Mouse (Mus musculus) cerebellum, postnatal 10 days (tissue): ENCODE measurements around the gene Iars.

Experiments
- DNase-seq, 2 experiments: peaks; one replicate each; pipeline ENCODE4 v3.0.0; 2021; ENCODE audit warnings: mixed read lengths in 2 of 2

Gene Iars

DNA sequence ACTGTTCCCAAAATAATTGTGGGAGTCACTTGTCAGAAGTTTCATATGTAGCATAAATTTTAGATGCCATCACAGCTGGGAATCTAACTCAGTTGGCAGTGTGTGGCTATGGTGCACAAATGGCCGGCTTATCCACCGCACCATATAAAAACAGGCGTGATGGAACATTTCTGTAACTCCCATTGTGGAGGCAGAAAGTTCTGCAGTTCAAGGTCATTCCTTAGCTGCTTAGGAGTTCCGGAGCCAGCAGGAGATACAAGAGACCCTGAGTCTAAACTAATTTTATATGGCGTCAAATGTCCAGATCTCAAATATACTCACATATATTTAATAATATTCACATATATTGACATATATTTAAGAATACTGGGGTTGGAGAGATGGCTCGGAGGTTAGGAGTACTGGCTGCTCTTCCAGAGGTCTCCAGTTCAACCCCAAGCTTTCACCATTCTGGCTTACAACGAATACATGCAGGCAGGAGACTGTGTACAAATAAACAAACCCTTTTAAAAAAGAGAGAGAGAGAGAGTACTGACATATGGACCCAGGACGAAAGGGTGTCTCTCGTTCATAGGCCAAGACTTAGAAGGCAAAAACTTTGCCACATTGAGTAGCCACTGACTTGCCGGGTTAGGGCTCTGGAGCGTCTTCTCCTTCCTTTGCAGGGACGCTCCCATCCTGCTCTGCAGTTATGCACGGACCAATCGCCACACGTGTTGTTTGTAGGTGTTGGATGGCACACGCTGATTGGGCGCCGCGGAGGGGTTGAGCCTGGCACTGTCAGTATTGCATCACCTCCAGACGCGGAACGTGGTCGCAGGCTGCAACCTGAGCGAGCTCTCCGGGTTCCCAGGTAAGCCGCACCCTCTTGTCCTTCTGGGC, at the start of gene Iars:
TSS of gene Iars (plus strand) at position 750 of the 882 bp plus-strand sequence.
- peak; percentile 99 for DNase-seq

GRCm38 (mm10) chr13:49639965-49640364, 41.9 kb upstream of the Iars start:
- DNase-seq = no peak

DNA sequence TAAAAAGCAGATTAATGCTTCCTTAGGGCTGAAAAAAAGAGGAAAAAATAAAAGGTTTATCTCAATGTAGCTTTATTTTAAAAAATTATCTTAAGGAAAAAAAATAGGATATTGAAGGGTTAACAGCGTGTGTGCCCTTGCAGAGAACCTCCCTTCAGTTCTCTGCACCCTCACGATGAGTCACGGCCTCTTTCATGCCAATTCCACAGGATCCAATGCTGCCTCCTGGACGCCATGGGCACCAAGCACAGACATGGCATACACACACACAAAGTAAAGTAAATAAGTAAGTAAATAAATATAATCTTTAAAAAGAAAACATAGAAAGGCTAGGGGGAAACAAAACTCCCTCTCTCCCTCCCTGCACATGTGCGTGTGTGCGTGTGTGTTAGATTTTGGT, 39.2 kb upstream of the Iars start:
- no peak for DNase-seq

DNA sequence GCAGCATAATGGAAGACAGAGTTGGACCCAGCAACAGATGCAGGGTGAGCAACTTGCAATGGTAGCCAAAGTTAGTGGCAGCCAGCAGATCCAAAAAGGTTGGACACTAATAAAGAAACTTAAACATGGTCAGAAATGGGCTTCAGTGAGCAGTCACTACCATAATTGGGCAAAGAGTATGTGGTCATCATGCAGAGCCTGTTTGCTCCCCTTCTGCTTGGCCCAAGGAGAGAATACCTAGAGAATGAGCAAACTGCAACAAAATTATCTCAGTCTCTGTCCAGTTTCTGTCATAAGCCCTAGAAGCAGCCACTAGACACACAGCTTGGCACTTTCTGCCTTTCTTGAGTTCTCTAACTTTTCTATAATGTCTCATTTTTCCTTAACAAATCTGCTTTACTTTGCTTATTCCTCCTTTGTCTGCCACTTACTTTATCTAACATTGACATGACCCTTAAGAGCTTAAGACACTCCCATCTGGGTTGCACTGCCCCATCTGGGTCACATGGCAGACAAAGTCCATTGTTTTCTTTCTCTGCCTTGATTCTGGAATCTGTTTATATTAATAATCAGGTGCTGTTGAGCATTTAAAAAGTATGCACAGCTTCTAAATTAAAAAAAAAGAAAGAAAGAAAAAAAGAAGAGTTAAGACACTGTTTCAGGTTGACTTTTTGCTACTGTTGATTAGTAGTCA, 38.1 kb upstream of the Iars start:
- no peak for DNase-seq

- peak in 1 of 2 experiments; percentile 42 for DNase-seq
Measured at GRCm38 (mm10) chr13:49644731-49645529, 37.0 kb upstream of the Iars start.

DNA sequence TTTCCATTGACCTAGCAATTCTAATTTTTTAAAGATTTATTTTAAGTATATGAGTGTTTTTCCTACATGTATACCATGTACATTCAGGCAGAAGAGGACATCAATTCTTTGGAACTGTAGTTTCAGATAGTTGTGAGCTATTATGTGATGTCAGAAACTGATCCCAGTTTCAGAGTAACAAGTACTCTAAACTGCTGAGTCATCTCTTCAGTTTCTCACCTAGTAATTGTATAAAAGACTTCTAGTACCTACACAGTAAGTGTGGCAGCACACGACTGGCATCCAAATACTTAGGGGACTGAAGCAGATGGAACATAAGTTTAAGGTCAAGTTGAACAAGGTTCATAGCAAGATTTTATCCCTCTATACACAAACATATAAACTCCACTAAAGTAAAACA, 35.9 kb upstream of the Iars start:
- DNase-seq = no peak

- DNase-seq = peak in 1 of 2 experiments; percentile 13
Measured at GRCm38 (mm10) chr13:49651136-49651535, 30.8 kb upstream of the Iars start.

- DNase-seq = no peak
Measured at GRCm38 (mm10) chr13:49651781-49652351, 30.0 kb upstream of the Iars start.

GRCm38 (mm10) chr13:49652481-49653179, 29.3 kb upstream of the Iars start, which contains the start of the genes Cenpp and Nol8:
Cenpp (minus strand) TSS chr13:49652785.
Nol8 (plus strand) TSS chr13:49653078.
- peak; percentile 100 for DNase-seq

GRCm38 (mm10) chr13:49653180-49653541, 28.7 kb upstream of the Iars start:
- no peak for DNase-seq

DNA sequence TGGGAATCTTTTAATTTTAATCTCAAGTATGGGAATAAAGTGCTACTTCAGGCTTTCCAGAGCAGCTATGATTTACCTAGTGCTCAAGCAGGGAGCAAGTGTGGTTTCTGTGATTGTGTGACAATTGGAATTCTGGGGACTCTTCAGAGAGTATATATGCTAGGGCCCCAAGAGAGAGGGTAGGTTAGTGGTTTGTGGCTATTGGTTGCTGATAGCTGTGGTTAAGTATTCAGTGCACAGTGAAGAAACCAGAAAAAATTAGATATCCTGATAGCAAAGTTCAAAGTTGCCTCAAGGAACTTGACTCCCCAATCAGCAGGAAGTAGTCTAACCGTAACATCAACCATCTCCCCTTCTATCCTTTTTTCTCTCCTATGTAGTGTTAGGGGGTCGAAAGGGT, 4.1 kb upstream of the Iars start:
- DNase-seq = no peak

DNA sequence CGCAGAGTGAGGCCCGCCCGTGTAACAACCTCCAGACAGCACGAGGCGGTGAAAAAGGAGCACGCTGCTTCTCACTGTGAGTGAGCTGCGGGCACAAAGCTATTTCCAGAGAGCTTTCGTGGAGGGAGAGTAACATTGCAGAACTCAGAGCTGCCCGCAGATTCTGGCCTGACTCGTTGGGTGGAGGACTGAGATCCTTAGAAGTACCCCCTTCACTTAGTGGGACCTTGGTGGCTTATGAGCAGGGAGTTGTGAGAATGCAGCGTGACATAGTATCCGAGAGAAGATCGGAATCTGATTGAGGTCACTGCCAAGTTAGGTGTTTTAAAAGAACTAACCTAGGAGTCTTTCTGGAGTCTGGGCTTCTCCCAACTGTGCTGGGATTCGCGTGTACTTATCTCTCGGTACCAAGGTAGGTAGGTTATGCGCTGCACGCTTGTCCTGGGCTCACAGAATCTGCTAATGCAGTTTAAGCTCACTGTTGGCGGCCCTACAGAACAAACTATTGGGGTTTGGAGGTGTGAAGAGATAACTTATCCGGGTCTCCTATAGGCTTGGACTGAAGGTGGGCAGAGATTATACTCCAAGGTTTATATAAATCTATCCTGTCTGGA, 440 bp downstream of the Iars start:
- DNase-seq = no peak

DNA sequence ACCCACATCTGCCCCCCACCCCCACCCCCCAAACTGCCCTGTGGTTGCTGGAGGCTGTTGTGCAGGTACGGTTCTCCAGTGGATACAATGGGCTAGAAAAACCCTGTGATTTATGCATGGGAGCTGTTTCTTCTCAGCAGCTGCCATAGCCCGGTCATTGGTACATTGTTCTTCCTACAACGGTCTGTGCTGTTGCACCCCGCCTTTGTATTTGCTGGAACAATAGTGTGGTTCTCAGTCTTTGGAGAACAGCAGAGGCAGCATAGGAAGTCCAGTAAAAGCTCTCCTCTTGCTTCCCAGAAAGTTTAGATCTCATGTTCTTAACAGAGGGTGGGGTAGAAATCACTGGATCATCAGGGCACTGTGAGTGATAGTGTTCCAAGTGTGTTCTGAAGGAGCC, 2.4 kb downstream of the Iars start:
- DNase-seq = no peak

- DNase-seq = no peak
Measured at GRCm38 (mm10) chr13:49691056-49691455, 9.2 kb downstream of the Iars start.

DNA sequence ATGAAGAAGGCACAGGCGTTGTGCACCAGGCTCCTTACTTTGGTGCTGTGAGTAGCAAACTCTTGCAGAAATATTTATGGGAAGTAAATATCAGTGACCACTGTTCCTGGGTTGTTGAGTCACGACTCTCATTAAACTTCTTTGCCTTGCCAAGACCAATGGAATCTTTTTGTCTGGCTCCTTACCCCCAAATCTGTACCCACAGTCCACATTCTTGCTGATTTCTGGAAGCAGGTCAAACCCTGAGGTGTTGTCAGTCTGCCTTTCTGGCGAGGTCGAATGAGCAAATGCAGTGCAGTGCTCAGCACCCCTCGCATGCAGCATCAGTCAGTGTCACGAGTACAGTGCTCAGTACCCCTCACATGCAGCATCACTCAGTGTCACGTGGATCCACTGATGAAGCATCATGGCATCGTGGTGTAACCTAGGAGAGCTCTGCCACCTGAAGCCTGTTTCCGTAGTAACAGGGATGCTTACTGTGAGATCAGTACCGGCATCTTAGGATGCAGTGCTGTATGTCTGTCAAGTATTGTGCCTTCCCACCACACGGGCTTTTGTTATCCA, 21.4 kb downstream of the Iars start:
- DNase-seq = no peak

- DNase-seq = no peak
Measured at GRCm38 (mm10) chr13:49706032-49706690, 24.3 kb downstream of the Iars start.

DNA sequence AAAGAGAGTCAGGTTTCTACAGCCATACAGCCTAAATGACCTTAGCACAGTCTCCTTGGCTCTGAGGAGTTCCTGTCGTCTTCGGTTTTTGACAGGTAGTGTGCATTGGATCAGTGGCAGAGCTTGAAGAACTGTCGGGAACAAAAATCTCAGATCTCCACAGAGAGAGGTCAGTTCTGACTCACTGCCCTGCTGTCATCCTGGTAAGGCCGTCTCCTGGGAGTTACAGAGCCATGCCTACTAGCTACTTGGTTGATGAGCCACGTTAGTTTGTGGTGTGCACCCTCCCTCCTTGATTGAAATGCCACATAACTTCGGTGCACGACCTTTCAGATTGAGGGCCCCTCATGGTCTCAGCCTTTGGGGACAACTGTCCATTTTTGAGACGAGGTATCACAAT, 26.4 kb downstream of the Iars start:
- DNase-seq = no peak

DNA sequence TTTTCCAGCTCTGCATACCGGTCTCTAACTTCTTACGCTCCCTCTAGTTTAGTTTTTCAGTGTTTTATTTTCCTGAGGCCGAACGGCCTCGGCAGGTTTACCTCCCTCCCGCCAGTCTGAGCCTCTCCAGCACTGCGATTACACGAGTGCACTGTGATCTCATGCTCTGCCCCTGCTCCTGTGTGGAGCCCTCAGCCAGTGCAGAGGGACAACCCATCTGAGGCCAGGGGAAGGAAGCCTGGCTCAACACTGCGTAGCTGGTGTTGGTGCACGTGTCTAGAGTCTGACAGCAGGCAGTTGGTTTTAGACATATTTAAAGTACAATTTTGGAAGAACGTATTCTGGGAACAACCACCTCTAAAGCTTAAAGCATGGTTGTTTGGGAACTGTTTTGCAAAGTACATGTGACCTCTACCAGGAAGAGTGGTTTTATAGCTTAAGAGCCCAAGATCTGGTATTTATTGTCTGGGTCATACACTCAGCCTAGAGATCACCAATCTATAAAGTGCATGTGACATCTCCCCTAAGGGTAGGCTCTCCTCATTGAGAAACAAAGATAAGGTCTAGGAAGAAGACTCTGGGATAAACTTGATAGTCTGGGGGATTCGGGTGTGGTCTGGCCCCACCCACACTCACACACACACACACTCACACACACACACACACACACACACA, 30.3 kb downstream of the Iars start:
- no peak for DNase-seq

DNA sequence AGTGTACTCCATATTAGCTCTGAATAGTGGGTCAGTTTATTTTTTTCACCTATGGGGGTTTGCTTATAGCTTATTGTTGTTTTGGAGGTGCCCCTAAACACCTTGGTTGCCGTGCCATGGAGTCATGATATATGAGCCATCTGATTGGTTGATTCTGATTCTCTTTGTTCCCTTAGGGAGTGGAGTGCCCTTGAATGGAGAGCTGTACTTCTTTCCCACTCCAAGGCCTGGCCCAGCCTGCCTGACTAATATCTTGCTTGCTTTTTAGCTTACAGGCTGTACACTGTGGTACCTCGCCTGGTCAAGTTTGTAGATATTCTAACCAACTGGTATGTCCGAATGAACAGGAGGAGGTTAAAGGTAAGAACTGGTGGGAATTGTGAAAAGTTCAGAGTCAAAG, 37.4 kb downstream of the Iars start:
- no peak for DNase-seq

- DNase-seq = peak in 1 of 2 experiments; percentile 12
Measured at GRCm38 (mm10) chr13:49736430-49736829, 54.5 kb downstream of the Iars start.
